Mouse (Mus musculus) gonadal fat pad, adult 2 months (tissue): ENCODE measurements around the gene Lsm5. TPM values are rescaled to one million over a fixed set of nuclear protein-coding genes. Genes with fewer than 3 reads are reported as not detected.

Experiments used
- DNase-seq: peaks from one replicate; pipeline ENCODE4 v3.0.0-alpha.2; 2012; ENCODE audit warnings: low read depth
- polyA plus RNA-seq: library from polyadenylated mRNA; depleted of rRNA; stranded (reverse); fragments of >200 nt; gene quantifications from 2 replicates; pipeline ENCODE4 v1.2.3, GENCODE M21; 2012; rRNA removed

Gene Lsm5
- polyA plus RNA-seq = 3.1 and 6.0 TPM in 2 replicates

DNA sequence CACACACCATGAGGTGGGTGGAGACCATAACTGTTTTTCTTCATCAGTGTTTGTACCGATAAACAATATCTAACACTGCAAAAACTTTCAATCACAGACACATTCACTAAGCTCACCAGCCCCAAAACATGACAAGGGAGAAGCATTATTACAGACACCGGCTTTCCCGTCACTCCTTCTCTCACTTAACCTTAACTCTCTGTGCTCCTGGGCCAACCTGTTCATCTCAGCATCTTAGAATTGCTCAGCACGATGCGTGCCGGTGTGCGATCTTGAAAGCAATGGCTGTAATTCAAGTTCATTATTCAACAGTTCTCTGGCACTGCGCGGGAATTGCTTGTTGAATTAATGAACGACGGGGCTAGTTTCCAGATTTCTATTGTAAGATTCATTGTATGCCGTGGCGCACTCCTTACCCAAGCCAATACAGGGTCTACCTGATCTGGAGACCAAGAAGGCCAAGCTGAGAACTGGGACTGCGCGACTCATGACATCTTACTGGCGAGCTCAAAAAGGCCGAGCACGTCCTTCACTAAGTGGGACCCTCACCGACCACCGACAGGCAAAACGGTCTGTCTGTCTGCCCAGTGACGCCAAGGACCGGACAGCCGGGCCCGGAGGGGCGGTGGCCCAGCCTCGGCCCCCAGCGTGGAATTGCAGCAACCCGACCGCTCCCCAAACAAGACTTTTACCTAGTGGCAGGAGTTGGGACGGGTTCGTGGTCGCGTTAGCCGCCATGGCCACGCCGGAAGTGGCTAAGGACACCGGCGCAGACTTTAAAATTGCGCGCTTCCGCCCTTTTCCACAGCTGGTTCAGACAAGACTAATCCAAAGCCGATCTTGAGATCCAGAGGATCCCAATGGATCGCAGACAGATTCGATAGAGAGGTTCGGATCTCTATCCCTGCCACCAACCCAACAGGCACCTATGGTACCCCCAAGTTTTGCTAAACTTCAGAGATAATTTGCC lies at the start of gene Lsm5:
Gene Lsm5, minus strand, starts transcription at position 780 of the 970 bp plus-strand sequence.
- DNase-seq = no peak

DNA sequence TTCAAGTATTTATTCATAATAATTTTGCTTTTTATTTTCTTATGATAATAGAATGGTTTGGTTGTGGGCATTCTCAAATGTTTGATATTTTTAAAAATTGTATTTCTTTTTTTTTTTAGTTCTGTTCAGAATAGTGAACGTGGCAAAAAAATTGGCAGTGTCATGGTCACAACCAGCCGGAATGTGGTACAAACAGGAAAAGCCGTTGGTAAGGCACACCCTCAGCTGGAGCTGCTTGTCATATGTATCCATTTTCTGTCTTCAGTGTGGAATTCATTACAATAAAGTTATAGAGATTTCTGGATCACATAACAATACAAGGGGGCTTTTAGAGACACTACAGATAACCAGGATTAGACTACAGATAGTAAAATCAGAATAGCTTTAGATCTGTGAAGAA lies 49.2 kb upstream of the Lsm5 start:
- DNase-seq = no peak

DNA sequence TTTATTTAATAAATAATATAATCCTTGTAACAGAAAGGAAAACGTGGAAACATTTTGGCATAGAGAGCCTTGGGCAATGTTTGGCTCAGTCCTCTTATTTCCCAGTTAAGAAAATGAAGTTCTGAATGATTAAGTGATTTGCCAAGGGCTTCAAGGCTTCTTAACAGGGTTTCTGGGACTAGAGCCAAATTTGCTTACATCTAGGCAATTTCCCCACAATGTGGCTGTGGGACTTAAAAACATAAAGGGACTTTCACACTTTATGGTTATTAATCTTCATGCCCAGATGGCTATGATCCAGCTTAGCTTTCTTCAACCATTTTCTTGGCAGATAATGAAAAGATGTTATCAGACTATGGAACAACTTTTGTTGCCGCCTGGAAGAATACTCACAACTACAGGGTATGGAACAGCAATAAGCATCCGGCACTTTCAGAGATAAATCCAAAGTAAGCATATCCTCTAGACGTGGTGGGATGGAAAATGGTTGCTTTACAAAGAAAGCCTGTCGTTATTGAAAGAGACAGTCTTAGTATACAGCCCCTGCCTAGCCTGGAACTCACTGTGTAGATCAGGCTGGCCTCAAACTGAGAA lies 41.5 kb upstream of the Lsm5 start:
- DNase-seq = peak; percentile 96

DNA sequence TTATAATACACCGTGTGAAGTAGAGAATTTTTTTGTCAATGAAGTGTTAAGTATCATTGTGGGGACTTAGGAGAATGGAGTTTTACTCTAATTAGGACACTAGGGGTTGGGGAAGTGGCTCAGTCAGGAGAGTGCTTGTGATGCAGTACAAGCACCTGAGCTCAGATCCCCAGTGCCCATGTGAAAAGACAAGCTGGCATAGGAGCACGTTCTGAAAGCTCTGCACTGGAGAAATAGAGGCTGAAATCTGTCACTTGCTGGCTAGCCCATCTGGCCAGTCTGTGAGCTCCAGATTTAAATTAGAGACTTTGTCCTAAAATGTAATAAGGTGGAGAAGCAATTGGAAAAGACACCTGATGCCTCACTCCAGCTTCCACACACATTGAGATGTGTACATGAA lies 28.0 kb upstream of the Lsm5 start:
- DNase-seq = no peak

DNA sequence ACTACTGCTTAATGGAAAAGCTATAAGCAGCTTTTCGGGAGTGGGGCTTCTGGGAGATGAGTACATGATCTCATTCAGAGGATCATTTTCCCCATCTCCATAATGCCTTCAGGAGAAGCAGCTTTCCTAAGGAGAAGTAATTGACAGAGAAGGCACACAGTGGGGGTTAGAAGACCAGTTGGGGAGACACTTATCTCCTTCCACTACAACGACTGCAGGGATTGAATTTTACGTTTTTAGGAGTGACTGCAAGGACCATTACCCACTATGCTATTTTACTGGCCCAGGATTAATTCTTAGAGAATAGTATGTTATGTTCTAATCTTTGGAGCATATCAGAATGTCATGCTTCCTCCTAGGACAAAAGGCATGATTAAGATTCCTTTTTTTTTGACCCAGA lies 16.4 kb upstream of the Lsm5 start:
- no peak for DNase-seq

DNA sequence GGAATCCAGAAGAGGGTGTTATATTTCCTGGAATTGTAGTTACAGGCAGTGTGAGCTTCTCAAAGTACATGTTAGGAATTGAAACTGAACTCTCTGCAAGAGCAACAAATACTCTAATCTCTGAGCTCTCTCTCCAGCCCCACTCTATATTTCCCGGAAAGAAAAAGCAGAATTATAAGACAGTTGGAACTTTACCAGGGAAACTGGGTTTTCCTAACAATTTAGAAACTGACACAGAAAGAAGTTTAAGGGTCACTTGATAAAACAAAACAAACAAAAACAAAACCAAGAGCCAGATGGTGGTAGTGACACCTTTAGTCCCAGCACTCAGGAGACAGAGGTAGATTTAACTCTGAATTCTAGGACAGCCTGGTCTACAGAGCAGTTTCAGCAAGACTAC lies 14.6 kb upstream of the Lsm5 start:
- no peak for DNase-seq

DNA sequence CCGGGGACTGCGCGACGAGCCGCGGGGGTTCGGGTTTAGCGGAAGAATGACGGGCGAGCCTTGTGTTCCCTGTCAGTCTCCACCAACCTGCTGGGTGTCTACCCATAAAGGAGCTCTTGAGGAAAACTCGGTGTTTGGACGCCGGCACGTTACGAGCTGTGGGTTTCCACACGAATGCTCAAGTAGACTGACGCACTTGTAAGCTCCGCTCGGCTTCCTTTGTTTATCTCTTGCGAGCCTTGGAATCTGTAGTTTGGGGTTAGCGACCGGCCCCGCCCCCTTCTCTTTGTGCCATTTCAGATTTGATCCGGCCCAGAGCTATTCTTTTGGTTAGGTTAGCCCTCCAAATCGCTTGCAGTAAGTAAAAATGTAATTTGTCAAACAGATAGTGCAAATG lies 10.8 kb upstream of the Lsm5 start:
- no peak for DNase-seq

DNA sequence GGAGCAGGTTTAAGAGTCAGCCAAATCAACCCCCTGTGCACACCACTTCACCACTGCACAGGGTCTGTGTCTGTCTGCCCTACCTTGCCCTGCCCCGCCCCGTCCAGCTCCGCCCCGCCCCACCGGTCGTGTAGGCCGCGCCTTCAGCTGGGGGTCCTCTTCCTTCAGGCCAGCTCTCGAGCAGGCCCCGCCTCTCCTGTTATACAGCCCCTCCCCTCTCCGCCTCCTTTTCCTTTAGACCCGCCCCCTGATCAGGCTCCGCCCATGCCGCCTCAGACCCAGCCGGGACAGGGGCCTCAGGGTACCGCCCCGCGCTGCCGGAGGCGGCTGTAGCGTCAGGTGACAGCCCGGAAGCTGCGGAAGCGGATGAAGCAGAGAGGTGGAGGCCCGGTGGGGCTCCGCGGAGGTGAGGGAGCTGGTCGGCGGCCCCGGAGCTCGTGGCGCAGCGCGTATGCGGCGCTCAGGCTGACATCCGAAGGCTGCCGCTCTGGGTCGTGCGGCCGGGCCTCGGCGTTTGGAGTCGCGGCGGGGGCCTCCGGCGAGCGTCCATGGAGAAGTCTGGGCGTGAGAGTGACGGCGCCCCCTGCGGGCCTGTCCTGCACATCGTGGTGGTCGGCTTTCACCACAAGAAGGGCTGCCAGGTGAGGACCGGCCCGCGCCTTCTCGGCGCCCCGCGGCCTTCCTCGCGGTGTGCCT lies 10.2 kb upstream of the Lsm5 start, which contains the start of gene Avl9:
Gene Avl9, plus strand, starts transcription at position 326 of the 696 bp plus-strand sequence.
- DNase-seq = no peak

DNA sequence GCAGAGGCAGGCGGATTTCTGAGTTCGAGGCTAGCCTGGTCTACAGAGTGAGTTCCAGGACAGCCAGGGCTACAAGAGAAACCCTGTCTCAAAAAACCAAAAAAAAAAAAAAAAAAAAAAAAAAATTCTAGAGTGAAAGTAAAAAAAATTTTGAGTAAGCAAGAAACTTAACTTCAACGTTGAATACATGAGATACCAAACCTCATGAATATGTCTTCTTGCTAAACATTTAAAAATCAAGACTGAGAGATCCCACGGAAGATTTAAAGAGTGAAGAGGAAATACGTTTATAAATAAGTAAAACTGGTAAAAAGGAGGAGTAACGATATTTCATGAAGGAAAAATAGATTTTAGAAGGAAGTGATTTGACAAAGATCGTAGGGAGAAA lies 9.7 kb upstream of the Lsm5 start:
- no peak for DNase-seq

DNA sequence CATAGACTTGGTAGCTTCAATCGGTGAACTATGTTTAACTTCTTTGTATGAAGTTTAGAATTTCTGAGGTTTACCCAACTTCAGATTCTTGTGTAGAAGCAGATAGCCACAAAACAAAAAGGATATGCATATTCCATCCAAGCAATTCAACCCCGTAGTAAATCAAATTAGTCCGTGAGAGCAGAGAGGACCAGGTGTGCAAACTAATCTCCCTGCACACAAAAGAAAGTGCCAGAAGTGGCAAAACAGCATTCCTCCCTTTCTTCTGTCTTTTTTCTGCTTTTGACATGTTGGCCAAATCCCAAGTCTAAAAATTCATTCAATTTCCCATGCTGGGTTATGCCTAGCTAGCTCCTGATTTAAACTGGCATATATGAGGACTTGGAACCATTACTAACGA lies 12.1 kb downstream of the Lsm5 start:
- no peak for DNase-seq

DNA sequence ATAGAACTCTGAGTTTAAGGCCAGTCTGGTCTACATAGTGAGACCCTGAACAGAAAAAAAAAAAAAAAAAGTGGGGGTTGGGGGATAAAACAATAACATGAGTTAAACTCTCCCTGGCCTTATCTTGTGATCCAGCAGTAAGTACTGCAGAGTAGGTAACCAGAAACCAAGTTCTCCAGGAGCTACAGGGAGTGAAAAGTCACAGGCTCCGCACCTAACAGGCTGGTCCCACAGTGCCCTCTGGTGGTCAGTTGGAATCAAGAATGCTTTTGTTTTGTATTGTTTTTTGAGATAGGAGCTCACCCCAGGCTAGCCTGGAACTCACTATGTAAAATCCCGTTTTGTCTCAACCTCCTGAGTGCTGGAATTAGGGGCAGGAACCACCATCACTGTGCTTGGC lies 13.3 kb downstream of the Lsm5 start:
- DNase-seq = no peak

DNA sequence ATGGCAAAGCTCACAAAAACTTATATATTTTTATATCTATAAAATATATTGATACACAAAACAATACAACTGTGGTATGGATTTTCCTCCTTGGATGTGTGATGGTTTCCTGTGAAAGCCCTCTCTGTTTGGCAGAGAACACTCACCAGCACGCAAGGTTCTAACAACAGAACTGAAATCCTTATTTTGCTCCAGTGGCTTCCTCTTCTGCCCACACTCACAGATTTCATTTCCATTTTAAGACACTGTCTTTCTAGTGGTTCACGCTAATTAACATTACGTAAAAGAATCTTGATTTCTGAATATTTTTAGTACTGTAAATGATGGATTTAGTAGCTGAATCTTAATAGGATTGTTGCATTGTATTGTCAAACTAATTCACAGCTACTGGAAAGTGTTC lies 16.3 kb downstream of the Lsm5 start:
- no peak for DNase-seq

DNA sequence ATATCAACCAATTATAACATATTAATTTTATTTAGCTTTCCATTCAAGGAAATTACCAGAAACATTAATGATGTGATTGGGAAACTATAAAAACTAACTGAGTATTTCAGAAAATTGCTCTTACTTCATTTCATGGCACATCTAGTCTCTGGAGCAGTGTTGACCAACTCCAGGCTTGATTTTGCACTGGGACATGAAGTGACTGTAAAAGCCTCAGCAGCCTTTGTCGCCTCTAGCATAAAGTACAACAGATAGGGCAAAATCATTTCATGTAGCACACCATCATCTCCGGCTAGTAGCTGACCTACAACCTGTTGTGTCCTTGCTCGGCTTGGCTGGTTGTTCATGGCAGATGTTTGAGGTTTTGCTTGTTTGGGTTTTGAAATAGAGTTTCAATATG lies 40.1 kb downstream of the Lsm5 start:
- DNase-seq = no peak

DNA sequence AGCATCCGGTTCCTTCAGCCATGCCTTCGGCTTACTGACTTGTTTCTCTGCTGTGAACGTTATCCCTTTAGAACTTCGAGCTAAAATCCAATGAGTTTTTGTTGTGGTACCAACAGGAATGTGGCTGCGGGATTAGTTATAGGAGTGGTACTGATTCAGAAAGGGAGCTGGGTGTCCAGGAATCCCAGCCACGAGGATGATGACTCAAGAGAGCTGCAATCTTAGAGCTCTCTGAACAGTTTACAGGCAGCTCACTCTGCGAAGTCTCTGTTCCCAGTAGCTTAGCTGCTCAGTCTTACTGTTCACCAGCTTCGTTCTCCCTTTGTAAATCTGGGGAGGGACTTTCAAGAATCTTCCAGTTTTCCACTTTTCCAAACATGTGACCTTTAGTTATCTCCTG lies 49.1 kb downstream of the Lsm5 start:
- DNase-seq = no peak

DNA sequence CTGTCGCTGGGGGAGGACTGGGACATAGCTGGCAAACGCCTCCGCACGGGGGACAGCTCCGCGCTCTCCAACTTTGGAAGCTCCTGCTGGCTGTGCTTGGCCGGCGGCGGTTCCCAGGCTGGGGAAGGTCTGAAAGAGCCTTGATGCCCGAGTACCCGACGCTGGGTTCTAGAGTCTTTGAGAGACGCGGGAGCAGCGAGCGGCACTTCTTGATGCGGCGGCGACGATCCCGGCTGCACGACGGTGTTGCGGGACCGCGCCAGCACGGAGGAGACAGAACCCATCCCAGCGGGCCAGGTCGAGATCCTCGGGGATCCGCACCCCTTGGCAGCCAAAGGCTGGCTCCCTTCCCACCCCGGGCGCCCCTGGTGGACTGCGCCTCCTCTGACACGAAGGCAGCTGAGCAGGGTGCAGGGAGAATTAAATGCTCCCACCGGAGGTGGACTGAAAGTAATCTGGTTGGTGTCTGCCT lies 52.4 kb downstream of the Lsm5 start:
- no peak for DNase-seq

Other genes starting within 250 kb of the Lsm5 start
- 0.36 and 1.1 TPM in 2 replicates for gene Pde1c, start 135.6 kb downstream of the Lsm5 start, polyA plus RNA-seq
- gene Avl9, start 10.2 kb upstream of the Lsm5 start, polyA plus RNA-seq = 13.7 and 15.5 TPM in 2 replicates
- 9.4 and 10.9 TPM in 2 replicates for gene Kbtbd2, start 93.1 kb upstream of the Lsm5 start, polyA plus RNA-seq
- gene Fkbp9, start 127.3 kb upstream of the Lsm5 start, polyA plus RNA-seq = 95.4 and 102 TPM in 2 replicates
- gene Nt5c3, start 219.2 kb upstream of the Lsm5 start, polyA plus RNA-seq = 7.3 and 8.3 TPM in 2 replicates
- 0.24 and 0.45 TPM in 2 replicates for gene Vmn1r4, start 219.3 kb upstream of the Lsm5 start, polyA plus RNA-seq